Mouse (Mus musculus): ENCODE results near the gene Mrto4. TPM values are rescaled to one million over a fixed set of nuclear protein-coding genes. Genes with fewer than 3 reads are reported as not detected.

The Mrto4 gene
- polyA plus RNA-seq, 1 experiment from 2014 or later, result 98.9 TPM

- no peak overlapping the region for H3K4me3 ChIP-seq
- no peak for ATAC-seq (ENCODE audit: insufficient number of reproducible peaks, low FRiP score, low TSS enrichment, low read depth)
Observed at GRCm38 (mm10) chr4:139307916-139308315, 44.5 kb downstream of the Mrto4 start.

DNA sequence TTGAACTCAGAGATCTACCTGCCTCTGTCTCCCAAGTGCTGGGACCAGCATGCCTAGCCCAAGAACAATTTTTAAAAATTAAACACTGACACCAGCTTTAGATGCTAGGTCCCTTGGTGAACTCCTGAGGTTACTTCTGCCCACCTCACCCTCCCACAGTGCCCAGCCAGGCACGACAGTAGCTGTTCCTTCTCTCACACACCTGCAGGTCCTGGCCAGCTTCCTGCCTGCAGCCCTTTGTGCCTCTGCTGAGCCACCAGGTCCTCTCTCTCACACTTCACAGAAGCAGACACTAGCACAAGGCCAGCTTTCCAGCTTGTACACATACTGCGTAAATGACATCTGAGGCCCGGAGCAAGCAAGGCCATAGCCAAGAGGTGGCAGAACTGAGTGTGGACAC lies 46.9 kb downstream of the Mrto4 start:
- 88% methylated on average over 3 of the region's 3 CpGs for WGBS
- ATAC-seq (ENCODE audit: insufficient number of reproducible peaks, low FRiP score, low TSS enrichment, low read depth), result no peak

More at GRCm38 (mm10) chr4:139307916-139308315, 44.5 kb downstream of the Mrto4 start:
- H3K9me3 ChIP-seq, result no peaks in the 10 kb centered on the region
- WGBS, result 86% methylated on average over 5 of the region's 5 CpGs
- no peak overlapping the region for H3K27ac ChIP-seq
- peaks cover 30% of the 10 kb centered on the region for H3K4me1 ChIP-seq
- no peak overlapping the region for H3K4me2 ChIP-seq
- no peaks in the 10 kb centered on the region for H3K27me3 ChIP-seq
- H3K36me3 ChIP-seq, result peaks cover 20% of the 10 kb centered on the region
- H3K9ac ChIP-seq, result no peak overlapping the region

DNA sequence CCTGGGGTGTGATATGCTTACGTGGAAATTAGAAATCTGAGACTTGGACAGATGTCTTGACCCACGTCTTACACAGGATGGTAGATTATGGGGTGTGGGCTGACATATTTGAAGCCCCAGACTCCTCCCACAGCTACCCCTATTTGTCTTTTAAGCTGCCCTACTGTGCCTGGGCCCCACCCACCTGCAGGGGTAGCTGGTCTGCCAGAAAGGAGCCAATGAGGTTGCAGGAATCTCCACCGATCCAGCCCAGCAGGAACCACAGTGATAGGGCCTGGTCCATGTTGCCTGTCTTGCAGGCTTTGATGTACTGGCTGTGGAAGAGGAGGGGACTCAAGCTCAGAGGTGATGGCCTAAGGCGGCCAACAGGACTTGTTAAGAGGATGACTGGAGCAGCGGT lies 50.1 kb downstream of the Mrto4 start:
- H3K9ac ChIP-seq, result no peak overlapping the region
- no peaks in the 10 kb centered on the region for H3K9me3 ChIP-seq
- H3K4me2 ChIP-seq, result no peak overlapping the region
- no peak for ATAC-seq (ENCODE audit: insufficient number of reproducible peaks, low FRiP score, low TSS enrichment, low read depth)
- 51% methylated on average over 5 of the region's 5 CpGs for WGBS
- no peaks in the 10 kb centered on the region for H3K4me1 ChIP-seq
- no peak overlapping the region for H3K4me3 ChIP-seq
- no peak overlapping the region for H3K27ac ChIP-seq
- H3K36me3 ChIP-seq, result peaks cover 65% of the 10 kb centered on the region
- H3K27me3 ChIP-seq, result no peaks in the 10 kb centered on the region

More for the DNA sequence above, 46.9 kb downstream of the Mrto4 start:
- Histone ChIP-seq H3K9me3 (no peaks in the 10 kb centered on the region), H3K4me2 (no peak overlapping the region), H3K27ac (no peak overlapping the region), H3K36me3 (peaks cover 37% of the 10 kb centered on the region), H3K4me1 (peaks cover 14% of the 10 kb centered on the region), H3K27me3 (no peaks in the 10 kb centered on the region), H3K9ac (no peak overlapping the region), H3K4me3 (no peak overlapping the region)

GRCm38 (mm10) chr4:139301780-139302179 lies 50.6 kb downstream of the Mrto4 start:
- no peak for ATAC-seq (ENCODE audit: insufficient number of reproducible peaks, low FRiP score, low TSS enrichment, low read depth)
- Histone ChIP-seq H3K9ac (no peak overlapping the region), H3K36me3 (peaks cover 64% of the 10 kb centered on the region), H3K4me2 (no peak overlapping the region), H3K4me1 (0 out of 2 replicates have a peak, but pooled peaks cover under 1% of the 10 kb centered on the region), H3K4me3 (no peak overlapping the region), H3K27ac (no peak overlapping the region), H3K9me3 (no peaks in the 10 kb centered on the region), H3K27me3 (no peaks in the 10 kb centered on the region)
- 93% methylated on average over 8 of the region's 8 CpGs for WGBS

DNA sequence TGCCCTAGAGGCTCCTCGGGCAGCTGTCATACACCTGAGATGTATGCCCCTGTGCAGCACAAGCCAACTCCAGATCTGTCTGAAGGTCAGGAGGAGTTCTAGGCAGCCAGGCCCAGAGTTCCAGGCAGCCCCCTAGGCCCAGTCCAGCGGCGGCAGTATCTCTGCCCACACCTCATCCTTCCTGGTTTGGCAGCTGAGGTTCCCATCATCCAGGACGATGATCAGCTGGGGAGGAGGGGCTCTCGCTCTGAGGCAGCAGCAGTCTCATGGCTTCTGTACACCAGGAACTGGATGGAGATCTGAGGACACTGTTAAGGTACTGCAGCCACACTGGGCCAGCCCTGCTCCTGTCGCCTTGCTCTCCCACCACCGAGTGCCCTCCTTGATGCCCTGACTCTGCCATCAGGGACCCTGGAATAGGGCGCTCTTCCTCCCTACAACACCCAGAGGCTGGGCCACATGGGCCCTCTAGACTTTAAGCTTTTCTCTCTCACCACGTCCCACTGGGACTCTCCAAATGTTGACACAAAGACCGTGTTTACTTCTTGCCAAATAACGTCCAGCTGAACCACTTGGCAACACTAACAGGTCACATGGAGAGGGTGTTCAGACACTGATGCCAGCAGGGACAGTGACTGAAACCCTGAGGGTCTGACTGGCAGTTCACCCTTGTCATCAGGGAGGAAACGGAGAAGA lies 53.6 kb downstream of the Mrto4 start:
- H3K4me1 ChIP-seq, result 0 out of 2 replicates have a peak, but pooled peaks cover 5% of the 10 kb centered on the region
- H3K27me3 ChIP-seq, result no peaks in the 10 kb centered on the region
- no peak overlapping the region for H3K4me2 ChIP-seq
- H3K27ac ChIP-seq, result no peak overlapping the region
- no peak overlapping the region for H3K4me3 ChIP-seq
- peaks cover 47% of the 10 kb centered on the region for H3K36me3 ChIP-seq
- no peak overlapping the region for H3K9ac ChIP-seq
- WGBS, result 82% methylated on average over 12 of the region's 12 CpGs
- H3K9me3 ChIP-seq, result no peaks in the 10 kb centered on the region
- ATAC-seq (ENCODE audit: insufficient number of reproducible peaks, low FRiP score, low TSS enrichment, low read depth), result no peak

GRCm38 (mm10) chr4:139297566-139297965 lies 54.8 kb downstream of the Mrto4 start:
- H3K36me3 ChIP-seq, result peaks cover 47% of the 10 kb centered on the region
- no peaks in the 10 kb centered on the region for H3K27me3 ChIP-seq
- 86% methylated on average over 4 of the region's 4 CpGs for WGBS
- no peak overlapping the region for H3K9ac ChIP-seq
- 0 out of 2 replicates have a peak, but pooled peaks cover 5% of the 10 kb centered on the region for H3K4me1 ChIP-seq
- H3K27ac ChIP-seq, result no peak overlapping the region
- H3K4me2 ChIP-seq, result no peak overlapping the region
- no peak for ATAC-seq (ENCODE audit: insufficient number of reproducible peaks, low FRiP score, low TSS enrichment, low read depth)
- H3K9me3 ChIP-seq, result no peaks in the 10 kb centered on the region
- no peak overlapping the region for H3K4me3 ChIP-seq

Small RNAs within 50 kb of the gene (microRNA-seq; reads per million reads assigned to microRNA genes)
- 1.2 reads per million for gene Gm24245
- gene Gm25732, result 0.82 reads per million

Other genes with a start within 250 kb of the Mrto4 start
- 428 and 467 TPM in 2 replicates for gene Minos1, start 221.5 kb downstream of the Mrto4 start, polyA plus RNA-seq (2015; fragmentation: Nextera tagmentation; extraction: Ambion mirVana)
- gene Capzb, start 159.7 kb downstream of the Mrto4 start, polyA plus RNA-seq (2015; fragmentation: Nextera tagmentation; extraction: Ambion mirVana), result 399 and 425 TPM in 2 replicates
- 16.7 and 18.2 TPM in 2 replicates for gene Pqlc2, start 41.9 kb downstream of the Mrto4 start, polyA plus RNA-seq (2015; fragmentation: Nextera tagmentation; extraction: Ambion mirVana)
- gene Akr7a5, start 41.8 kb downstream of the Mrto4 start, polyA plus RNA-seq (2015; fragmentation: Nextera tagmentation; extraction: Ambion mirVana), result 82.9 and 85.8 TPM in 2 replicates
- 24.5 and 24.9 TPM in 2 replicates for gene Emc1, start within 50 bp of the Mrto4 start, polyA plus RNA-seq (2015; fragmentation: Nextera tagmentation; extraction: Ambion mirVana)
- gene Ubr4, start within 50 bp of the Mrto4 start, polyA plus RNA-seq (2015; fragmentation: Nextera tagmentation; extraction: Ambion mirVana), result 64.7 and 67.5 TPM in 2 replicates
- 2.7 and 3.6 TPM in 2 replicates for gene Iffo2, start 178.0 kb upstream of the Mrto4 start, polyA plus RNA-seq (2015; fragmentation: Nextera tagmentation; extraction: Ambion mirVana)